Comparison of ENCODE assay signal across 22 mouse cellular contexts in the genomic region with DNA sequence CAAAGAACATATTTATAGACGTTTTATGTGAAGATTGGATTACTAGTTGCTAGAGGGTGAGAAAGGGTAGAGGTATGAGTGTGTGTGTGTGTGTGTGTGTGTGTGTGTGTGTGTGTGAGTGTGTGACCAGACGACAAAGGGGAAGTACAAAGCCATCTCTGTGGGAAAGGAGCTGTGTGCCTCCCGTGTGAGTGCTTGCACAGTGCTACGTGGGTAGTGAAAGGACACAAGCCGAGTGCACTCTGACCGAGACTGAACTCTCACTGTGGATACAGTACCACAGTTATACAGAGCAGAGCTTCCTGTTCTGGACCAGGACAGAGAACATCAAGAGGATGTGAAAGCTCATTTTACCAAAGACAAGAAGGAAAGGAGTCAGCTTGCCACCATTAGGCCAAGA. TPM values are rescaled to one million over a fixed set of nuclear protein-coding genes. Genes with fewer than 3 reads are reported as not detected.
DNase-seq lines count a peak whose midpoint lies in the region; ATAC-seq lines count a peak whose summit lies in the region.
"Had no signal": no experiment of that assay in that cellular context is flagged by ENCODE, and none has a peak within 500 bp of the region (broad histone marks: within the 10 kb centered on the region; RNA-seq: fewer than 3 reads in every experiment).

No protein-coding gene starts in this region.

- no peak overlapping the region for H3K4me2 ChIP-seq in intestine, embryonic 15.5 days (replicated peaks)
- H3K4me2 ChIP-seq: embryonic facial prominence, embryonic 12.5 days; forebrain, embryonic 13.5 days; heart, embryonic 11.5 days; hindbrain, embryonic 12.5 days; midbrain, embryonic 12.5 days; neural tube, embryonic 13.5 days; stomach, embryonic 15.5 days had no signal

- 84% methylated on average over 6 of the region's 6 CpGs for WGBS in intestine, embryonic 15.5 days

- no peaks in the 10 kb centered on the region for H3K36me3 ChIP-seq in splenic B cell, adult 2 months (ENCODE audit: control insufficient read depth, insufficient read depth, low read length, poor library complexity, severe bottlenecking)
- H3K36me3 ChIP-seq in intestine, embryonic 15.5 days = no peaks in the 10 kb centered on the region
- H3K36me3 ChIP-seq: embryonic facial prominence, embryonic 12.5 days; hindbrain, embryonic 12.5 days; midbrain, embryonic 12.5 days; neural tube, embryonic 13.5 days; stomach, embryonic 15.5 days had no signal

- H3K4me3 ChIP-seq in intestine, embryonic 15.5 days (replicated peaks) = no peak overlapping the region
- H3K4me3 ChIP-seq: embryonic facial prominence, embryonic 12.5 days; erythroblast, embryonic 14.5 days; forebrain, embryonic 13.5 days; hindbrain, embryonic 12.5 days; midbrain, embryonic 12.5 days; neural tube, embryonic 13.5 days; stomach, embryonic 15.5 days had no signal

- no peaks in the 10 kb centered on the region for H3K4me1 ChIP-seq in intestine, embryonic 15.5 days (replicated peaks)
- H3K4me1 ChIP-seq: embryonic facial prominence, embryonic 12.5 days; forebrain, embryonic 13.5 days; midbrain, embryonic 12.5 days; stomach, embryonic 15.5 days had no signal

- H3K27me3 ChIP-seq in splenic B cell, adult 2 months (ENCODE audit: control insufficient read depth, insufficient read depth, low read length, poor library complexity, severe bottlenecking) = no peaks in the 10 kb centered on the region
- H3K27me3 ChIP-seq in intestine, embryonic 15.5 days (replicated peaks) = 0 out of 2 replicates have a peak, but pooled peaks cover 8% of the 10 kb centered on the region

- no peak overlapping the region for H3K27ac ChIP-seq in intestine, embryonic 15.5 days
- H3K27ac ChIP-seq: embryonic facial prominence, embryonic 12.5 days; forebrain, embryonic 13.5 days; hindbrain, embryonic 12.5 days; kidney, postnatal 0 days; midbrain, embryonic 12.5 days; neural tube, embryonic 13.5 days; stomach, embryonic 15.5 days had no signal

- peak; percentile 40 for ATAC-seq in activated CD4-positive, CD25-positive, alpha-beta regulatory T cell, adult 4 months
- no peak for ATAC-seq in intestine, embryonic 15.5 days
- ATAC-seq: forebrain, embryonic 13.5 days had no signal

- H3K9ac ChIP-seq in intestine, embryonic 15.5 days = no peak overlapping the region
- H3K9ac ChIP-seq: embryonic facial prominence, embryonic 12.5 days; forebrain, embryonic 13.5 days; hindbrain, embryonic 12.5 days; midbrain, embryonic 12.5 days; neural tube, embryonic 13.5 days; stomach, embryonic 15.5 days had no signal

- DNase-seq in lung, postnatal 36 days = peak; percentile 51
- no peak for DNase-seq in lung, adult 18-20 months
- peak; percentile 45 for DNase-seq in induced T-regulatory cell, adult 2 months (ENCODE audit: low read depth)
- DNase-seq in splenic B cell, adult 2 months (ENCODE audit: low read depth, low spot score) = peak; percentile 57
- no peak for DNase-seq in embryo, embryonic 11 days
- DNase-seq in frontal cortex, postnatal 25 days (ENCODE audit: low spot score in 2 of 2) = no peak
- DNase-seq: cerebellum, adult 8-10 months; gastrocnemius, postnatal 36 days; heart, postnatal 10 days; kidney, adult 11 months; thymus, adult 2 months had no signal

- H3K9me3 ChIP-seq in intestine, embryonic 15.5 days = no peaks in the 10 kb centered on the region
- H3K9me3 ChIP-seq: embryonic facial prominence, embryonic 12.5 days; forebrain, embryonic 13.5 days; hindbrain, embryonic 12.5 days; midbrain, embryonic 12.5 days; neural tube, embryonic 13.5 days; stomach, embryonic 15.5 days had no signal

RNA-seq across cellular contexts. Expression of a gene that starts 6.4 kb away (rescaled TPM):
- polyA plus RNA-seq in activated CD4-positive, CD25-positive, alpha-beta regulatory T cell, adult 4 months (2017; shearing (Covaris generic)) = under 1 TPM; 0.38 TPM
- polyA plus RNA-seq in intestine, embryonic 15.5 days (2015; fragmentation: Nextera tagmentation; extraction: Ambion mirVana) = 1.1 and 1.2 TPM in 2 replicates

RNA-seq across cellular contexts. Expression of a gene that starts 14.4 kb away (rescaled TPM):
- polyA plus RNA-seq in activated CD4-positive, CD25-positive, alpha-beta regulatory T cell, adult 4 months (2017; shearing (Covaris generic)) = 10 to 100 TPM in 1 of 2 experiments, 1 to 10 TPM in 1; 7.1 to 11.1 TPM
- polyA plus RNA-seq in intestine, embryonic 15.5 days (2015; fragmentation: Nextera tagmentation; extraction: Ambion mirVana) = 17.3 and 17.5 TPM in 2 replicates

RNA-seq across cellular contexts. Expression of a gene that starts 45.9 kb away (rescaled TPM):
- polyA plus RNA-seq in activated CD4-positive, CD25-positive, alpha-beta regulatory T cell, adult 4 months (2017; shearing (Covaris generic)) = 10 to 100 TPM; 40.4 to 82.9 TPM
- 252 and 254 TPM in 2 replicates for polyA plus RNA-seq in intestine, embryonic 15.5 days (2015; fragmentation: Nextera tagmentation; extraction: Ambion mirVana)

Comparison
In these comparisons a context has a peak if more than half of its experiments do, and no peak if none do; other contexts are left out.
1. DNase-seq: peak in lung, postnatal 36 days (single experiment), induced T-regulatory cell, adult 2 months (single experiment) and splenic B cell, adult 2 months (single experiment); none in lung, adult 18-20 months (0 of 2), embryo, embryonic 11 days (single experiment) and frontal cortex, postnatal 25 days (0 of 2).